Mouse (Mus musculus) kidney, adult 9 months (tissue): ENCODE measurements around the gene Gm20517.

ENCODE experiments used
- DNase-seq: peaks from one replicate; pipeline ENCODE4 v3.0.0; 2022

Gene Gm20517

DNA sequence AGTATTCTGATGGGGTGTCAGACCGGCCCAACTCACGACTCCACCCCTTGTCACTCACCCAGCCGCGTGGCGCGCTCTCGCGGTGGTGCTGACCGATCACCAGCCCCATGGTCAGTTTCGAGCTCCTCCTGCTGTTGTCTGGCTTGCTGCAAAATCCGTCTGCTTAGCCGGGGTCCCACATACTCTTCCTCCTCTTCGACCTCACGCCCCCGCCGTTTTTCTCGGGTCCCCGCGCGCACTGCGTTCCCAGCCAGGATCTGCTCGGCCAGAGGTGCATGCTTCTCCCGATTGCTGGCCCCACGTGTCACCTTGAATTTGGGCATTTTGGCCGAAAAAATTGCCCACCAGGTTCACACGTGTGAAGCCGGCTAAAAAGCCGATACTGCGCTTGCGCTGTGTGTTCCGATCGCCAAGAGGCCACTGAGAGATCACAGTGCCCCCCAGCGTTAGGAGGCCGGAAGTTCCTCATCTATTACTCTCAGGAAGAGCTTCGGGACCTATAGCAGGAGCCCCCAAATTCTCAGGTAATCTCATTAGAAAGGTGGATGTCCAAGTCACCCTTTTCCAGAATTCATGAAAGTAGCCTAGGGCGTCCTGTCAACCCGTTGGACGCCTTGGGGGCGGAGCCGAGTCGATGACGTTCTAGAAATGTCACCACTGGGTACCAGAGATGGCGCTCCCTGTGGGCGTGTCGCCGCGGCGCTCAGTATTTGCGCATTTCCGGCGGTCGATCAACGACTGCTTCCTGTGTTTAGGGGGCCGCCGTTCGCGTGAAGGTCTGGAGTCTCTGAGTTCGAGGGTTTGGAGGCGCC, at the start of gene Gm20517, which contains the start of the genes Bysl and Med20:
Gm20517 (plus strand) TSS at position 741 of the 812 bp plus-strand sequence.
Bysl (minus strand) TSS at position 644 of the 812 bp plus-strand sequence.
Med20 (plus strand) TSS at position 734 of the 812 bp plus-strand sequence.
- DNase-seq, result peak; percentile 97

DNA sequence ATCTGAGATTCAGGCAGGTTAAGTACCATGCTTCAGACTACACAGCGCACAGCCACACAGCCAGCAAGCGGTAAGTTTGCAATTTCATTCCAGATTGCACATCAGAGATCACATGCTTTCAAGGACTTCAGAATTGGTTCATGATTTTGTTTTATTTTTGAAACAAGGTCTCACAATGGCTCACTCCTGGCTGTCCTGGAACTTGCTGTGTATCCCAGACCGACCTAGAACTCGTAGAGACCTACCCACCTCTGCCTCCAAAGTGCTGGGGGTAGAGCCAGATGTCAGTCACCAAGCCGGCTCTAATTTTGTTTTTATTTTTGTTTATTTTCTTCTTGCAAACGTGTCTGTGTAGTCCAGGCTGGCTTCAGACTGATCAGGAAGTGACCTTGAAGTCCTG, 48.5 kb upstream of the Gm20517 start:
- DNase-seq, result no peak

DNA sequence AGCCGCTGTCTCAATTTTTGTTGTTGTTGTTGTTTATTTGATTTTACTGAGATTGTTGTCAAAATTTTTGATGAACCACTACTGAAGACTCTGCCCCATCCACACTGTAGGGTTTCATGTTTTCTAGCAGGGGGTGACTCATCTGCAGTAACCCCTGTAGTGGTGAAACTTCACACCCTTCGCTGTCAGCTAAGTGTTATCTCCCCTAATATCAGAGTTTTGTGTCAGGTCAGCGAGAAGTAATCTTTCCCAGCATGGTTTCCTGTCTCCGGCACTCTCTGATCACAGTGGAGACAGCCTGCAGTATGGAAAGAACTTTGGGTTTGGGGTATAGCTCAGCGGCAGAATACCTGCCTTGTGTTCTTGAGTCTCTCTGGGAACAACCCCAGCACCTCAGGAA, 46.8 kb upstream of the Gm20517 start:
- no peak for DNase-seq

DNA sequence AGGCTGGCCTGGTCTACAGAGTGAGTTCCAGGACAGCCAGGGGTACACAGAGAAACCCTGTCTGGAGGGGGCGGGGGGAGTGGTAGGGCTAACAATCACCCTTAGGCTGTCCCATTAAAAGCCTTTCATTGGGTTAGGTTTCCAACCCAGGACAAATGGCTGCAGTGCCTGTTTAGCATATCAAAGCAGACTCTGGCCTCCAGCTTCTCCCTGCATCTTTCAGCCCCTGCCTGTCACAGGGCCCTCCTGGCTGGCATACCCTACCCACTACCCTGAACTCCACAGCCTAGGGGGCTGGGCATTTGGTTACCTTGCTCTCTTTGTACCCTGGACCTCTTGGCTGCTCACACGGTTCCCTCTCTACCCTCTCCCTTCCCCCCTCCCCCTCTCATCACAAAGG, 45.3 kb upstream of the Gm20517 start:
- no peak for DNase-seq

DNA sequence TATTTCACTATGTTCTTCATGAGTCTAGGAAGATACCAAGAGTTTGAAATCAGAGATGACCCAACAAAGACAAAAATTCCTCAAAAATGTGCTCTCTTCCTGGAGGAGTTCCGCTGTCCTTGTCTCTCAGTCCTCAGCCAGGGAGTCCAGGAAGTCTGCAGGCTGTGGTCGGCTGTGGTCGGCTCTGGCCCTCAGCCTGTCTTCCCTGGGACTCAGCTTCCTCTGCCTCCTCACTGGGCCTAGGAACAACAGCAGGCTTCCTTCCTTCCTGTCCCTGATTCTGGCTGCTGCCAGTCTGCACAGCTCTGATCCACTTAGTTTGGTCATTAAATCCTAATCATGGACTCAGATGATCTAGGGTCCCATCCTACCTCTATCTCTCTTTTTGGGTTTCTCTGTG, 44.1 kb upstream of the Gm20517 start:
- peak; percentile 62 for DNase-seq

DNA sequence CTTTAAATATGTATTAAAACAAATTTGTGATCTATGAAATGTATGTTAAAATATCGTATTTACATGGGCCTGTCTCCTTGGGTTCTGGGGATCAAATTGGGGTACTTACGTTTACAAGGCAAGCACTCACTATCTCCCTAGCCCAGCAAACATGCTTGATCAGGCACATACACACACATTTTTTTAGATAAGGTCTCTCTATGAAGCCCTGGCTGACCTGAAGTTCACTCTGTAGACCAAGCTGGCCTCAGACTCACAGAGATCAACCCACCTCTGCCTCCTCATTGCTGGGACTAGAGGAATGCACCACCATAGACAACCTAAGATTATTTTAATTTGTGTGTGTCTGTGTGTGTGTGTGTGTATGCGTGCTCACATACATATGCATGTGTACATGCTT, 43.0 kb upstream of the Gm20517 start:
- DNase-seq, result no peak

DNA sequence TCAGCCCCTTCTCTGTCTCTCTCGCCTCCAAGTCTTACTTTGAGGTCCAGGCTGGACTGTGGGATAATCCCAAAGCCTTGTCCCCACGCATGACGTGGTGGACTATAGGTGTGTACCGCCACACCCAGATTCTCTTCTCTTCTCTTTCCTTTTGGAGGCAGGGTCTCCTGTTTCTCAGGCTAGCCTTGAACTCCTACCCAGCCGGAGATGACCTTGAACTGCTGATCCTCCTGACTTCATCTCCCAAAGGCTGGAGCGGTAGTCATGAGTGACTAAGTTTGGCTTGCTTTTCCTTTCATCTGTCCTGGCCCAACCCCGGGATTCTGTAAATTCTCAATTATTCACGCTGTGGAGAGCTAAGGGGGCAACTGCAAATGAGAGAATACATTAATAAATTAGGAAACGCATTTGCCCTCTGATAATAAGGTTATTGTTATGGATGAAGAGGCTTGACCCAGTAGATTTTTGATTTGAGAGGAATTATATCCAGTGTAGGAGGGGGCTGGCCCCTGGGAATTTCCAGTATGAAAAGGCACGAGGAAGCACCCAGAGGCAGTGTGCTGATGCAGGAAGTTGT, 42.4 kb upstream of the Gm20517 start:
- DNase-seq, result no peak

DNA sequence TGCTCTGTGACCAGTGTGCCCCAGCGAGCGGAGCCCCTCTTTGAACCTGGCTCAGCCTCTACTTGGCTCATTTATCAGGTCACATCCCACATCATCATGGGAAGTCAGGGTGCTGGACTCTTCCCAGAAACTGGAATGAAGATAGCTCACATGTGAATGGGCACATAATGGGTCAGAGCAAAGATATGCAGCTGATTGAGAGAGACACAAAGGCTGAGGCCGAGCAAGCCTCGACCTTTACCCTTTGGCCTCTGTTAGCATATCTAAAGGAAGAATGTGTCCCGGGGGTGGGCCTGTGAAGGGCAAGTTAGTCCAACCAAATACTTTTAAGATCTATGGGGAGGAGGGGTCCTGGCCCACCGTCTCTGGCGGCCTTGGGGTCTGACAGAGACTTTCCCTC, 39.8 kb upstream of the Gm20517 start:
- no peak for DNase-seq

DNA sequence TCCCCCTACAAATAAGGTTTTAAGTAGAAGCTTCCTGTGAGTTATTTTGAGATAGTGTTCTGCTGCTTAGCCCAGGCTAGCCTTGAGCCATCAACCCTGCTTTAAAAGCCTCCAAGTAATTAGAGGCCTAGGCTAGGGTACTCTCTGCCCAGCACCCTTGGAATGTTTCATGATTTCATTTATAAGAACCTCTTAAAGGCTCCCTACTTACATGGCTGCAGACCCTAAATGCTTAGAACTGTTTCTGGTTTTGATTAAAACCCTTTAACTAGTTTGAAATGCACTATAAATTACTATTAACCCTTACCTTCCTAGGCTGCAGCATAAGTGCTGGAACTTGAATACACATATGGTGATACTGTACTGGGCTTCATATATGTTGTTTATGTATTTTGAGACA, 39.0 kb upstream of the Gm20517 start:
- no peak for DNase-seq

DNA sequence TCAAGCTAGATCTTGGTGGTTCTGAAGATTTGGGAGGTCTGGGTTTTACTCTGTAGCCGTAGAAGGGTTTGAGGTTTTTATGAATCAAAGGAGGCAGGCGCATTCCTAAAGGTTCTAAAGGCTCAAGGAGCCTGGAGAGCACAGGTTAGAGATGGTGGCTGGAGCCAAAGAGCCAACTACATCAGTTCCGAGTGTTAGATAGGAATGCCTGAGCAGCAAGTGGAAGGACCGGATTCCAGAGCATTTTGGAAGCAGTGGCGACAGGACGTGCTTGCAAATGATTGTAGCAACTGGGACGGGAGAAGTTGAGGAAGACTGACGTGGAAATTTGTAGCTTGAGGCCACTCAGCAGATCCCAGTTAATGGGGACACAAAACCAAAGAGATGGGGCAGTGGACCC, 37.4 kb upstream of the Gm20517 start:
- no peak for DNase-seq

DNA sequence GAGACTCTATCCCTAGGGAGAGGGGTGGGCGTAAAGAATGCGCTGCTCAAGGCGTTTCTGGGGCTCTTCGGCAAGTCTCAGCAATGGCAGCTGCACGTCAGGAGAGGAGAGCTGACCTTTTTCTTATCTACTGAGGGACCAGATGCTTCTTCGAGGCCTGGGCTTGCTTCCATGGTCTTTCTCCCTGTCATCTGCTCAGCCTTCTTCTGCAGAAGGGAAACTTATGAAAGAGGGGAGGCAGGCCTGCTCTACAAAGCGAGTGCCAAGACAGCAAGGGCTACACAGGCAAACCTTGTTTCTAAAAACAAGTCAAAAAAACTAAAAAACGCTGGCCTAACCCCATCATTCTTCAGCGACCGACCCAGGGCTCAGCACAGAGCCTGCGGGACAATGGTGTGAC, 36.6 kb upstream of the Gm20517 start:
- DNase-seq, result no peak

DNA sequence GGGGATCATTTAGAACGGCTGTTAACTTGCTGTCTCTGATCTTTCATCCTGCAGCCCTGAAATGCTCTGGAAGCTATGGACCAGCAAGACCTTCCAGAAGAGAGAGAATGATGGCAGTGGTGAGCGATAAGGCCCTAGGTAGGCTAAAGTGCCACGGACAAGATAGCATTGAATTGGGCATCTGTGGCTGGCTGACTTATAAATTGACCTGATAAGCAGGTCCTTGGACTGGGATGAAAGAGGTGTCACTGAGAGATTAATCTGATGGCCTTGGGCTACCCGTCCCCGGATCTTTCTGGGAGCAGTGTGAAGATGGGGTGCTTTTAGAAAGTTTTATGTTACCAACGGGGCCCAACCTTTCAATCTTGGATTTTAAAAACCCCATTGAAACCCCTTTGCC, 32.7 kb upstream of the Gm20517 start:
- DNase-seq, result no peak

DNA sequence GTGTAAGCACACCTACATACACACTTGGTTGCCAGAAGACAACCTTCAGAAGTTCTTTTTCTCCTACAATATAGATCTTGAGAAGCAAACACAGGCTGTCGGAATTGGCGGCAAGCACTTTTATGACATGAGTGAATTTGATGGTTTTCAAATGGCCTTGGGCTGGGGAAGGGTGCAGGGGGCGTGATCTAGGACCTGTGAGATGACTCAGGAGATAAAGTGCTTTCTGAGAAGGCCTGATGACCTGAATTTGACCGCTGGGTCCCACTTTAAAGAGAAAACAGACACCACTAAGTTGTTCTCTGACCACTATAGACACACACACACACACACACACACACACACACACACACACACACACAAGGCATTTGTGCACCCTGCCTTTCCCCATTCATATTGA, 30.4 kb upstream of the Gm20517 start:
- DNase-seq, result no peak

DNA sequence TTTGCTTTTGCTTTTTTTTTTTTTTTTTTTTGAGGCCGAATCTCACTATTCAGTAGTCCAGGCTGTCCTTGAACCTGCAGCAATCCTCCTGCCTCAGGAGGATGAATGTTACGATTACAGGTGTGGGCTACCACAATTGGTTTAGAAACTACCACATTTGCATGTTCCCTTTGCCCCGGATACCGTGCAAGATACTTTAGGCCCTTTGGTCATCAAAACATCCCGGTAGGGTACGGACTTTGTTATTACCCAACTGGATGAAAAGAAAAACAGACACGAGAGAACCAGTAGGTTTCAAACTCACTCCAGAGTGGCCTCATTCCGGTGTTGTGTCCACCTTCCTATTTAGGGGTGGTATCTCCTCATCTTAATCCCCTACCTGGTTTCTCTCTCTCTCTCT, 22.9 kb upstream of the Gm20517 start:
- DNase-seq, result no peak

DNA sequence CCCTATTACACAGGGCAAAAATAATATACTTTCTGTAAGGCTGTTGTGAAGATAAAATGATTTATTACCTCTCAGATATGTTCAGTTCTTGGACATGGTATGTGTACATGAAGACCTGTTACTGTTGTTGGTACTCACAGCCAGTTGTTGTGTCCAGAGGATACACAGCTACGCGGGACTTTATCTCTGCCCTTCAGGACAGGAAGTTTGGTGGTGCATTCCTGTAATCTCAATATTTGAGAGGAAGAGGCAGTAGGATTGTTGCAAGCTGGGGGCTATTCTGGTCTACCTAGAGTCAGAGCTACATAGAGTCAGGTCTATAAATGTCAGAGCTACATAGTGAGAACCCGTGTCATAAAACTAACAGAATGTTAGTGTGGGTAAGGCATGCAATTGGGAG, 20.3 kb upstream of the Gm20517 start:
- no peak for DNase-seq

DNA sequence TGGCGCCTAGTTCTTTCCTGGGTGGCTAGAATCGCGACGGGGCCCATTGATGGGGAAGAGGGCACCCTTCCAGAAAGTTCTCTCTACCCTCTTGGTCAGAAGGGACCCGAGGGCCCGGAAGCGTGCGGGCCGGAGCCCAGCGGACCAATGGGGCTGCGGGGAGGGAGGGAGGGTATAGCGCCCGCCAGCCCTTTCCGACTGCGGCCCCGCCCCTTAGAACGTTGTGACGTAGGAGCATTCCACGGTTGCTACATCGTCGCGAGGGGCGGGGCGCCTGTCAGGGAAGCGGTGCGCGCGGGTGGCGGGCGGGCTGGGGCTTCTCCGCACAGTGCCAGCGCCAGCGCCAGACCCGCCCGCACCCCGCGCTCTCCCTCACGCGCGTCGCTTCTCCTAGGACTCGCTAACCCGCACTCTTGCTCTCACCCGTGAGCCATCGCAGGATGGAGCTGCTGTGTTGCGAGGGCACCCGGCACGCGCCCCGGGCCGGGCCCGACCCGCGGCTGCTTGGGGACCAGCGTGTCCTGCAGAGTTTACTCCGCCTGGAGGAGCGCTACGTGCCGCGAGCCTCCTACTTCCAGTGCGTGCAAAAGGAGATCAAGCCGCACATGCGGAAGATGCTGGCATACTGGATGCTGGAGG, 18.1 kb upstream of the Gm20517 start:
- peak; percentile 94 for DNase-seq

DNA sequence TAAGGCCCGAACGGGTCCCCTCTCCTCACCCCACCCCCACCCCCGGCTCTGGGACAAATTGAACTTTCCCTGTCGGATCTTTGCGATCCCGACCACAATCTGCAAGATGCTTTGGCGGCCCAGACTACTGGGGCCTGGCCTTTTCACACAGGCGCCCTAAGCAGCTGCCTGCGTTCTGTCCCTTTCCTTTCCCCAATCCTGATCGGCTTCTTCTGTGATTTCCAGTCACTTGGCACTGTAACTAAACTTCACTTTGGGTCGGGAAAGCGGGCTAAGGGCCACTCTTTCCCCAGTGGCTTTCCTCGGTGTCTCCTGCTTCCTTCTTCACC, 17.6 kb upstream of the Gm20517 start:
- DNase-seq, result no peak

DNA sequence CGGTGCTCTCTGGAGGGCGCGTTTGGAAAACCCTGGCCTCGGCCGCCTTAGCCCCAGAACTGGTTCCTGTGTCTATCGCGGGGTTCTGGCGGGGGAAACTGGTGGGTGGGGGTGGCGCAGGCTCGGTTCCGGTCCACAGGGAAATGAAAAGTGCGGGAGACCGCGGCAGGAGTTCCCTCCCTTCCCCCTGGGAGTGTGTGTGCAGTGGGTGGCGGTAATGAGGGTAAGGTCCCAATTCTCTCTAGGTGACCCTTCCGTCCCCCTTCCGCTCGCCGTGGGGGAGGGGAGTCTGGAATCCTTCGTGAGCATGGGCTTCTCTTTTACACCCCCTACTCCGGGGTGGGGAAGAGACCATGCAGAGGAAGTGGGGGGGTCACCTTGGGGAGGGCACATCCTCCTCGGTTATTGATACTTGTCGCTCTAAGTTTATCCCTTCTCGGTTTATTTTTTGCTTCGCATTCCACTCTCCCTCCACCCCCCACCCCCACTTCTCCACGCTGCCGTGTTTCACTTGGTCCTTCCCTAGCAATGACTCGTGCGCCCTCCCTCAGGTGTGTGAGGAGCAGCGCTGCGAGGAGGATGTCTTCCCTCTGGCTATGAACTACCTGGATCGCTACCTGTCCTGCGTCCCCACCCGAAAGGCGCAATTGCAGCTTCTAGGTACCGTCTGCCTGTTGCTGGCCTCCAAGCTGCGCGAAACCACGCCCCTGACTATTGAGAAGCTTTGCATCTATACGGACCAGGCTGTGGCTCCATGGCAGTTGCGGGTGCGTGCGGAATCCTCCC, 17.0 kb upstream of the Gm20517 start:
- DNase-seq, result peak; percentile 64

DNA sequence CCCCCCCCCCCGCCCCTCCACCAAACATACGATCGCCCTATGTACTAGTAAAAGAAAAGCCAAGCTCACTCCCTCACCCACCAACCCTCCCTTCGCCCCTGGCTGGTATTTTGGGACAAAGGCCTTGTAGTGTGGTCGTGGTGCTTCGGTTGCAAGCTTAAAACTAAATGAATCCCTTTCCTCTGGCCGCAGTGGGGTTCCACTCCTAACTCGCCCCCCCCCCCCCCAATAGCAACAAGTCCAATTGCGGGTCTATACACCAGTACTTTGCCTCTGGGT, 16.5 kb upstream of the Gm20517 start:
- no peak for DNase-seq

DNA sequence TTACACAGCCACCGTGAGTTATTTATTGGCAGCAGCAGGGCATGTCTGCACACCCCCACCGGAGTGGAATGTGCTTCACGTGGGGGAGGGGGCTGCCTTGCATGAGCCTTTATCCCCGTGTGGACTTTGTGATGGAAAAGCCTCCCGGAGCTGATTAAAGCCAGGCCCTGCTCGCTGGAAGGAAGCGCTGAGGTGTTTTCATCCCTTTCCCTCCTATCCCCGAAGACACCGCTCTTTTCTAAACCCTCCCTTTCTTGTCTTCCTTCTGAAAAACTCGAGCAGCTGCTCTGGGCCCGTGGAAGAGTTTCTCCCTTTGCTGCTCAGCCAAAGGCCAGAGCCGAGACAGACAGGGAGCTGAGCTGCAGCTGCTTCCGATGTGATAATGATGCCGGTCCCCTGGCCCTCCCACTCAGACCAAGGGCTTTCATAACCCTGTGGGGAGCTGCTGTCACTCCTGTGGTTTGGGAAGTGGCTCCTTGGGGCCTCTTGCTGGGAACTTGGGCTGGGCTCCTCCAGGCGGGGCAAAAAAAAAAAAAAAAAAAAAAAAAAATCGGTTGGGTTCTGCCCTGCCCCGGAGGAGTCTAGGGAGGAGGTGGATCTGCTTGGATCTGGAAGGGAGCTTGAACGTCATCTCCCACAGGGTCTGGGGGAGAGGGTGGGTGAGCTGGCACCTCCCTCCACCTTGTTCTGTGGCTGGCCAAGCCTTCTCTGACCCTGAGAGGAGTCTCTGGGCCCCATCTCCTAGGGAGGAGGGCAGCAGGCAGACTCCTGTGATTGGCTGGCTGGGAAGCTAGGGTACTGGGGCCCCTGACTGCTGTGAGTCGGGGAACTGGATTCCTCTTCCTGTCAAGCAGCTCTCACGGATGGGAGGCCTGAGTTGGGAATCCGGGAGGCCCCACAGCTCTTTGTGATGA, 15.9 kb upstream of the Gm20517 start:
- peak; percentile 86 for DNase-seq

DNA sequence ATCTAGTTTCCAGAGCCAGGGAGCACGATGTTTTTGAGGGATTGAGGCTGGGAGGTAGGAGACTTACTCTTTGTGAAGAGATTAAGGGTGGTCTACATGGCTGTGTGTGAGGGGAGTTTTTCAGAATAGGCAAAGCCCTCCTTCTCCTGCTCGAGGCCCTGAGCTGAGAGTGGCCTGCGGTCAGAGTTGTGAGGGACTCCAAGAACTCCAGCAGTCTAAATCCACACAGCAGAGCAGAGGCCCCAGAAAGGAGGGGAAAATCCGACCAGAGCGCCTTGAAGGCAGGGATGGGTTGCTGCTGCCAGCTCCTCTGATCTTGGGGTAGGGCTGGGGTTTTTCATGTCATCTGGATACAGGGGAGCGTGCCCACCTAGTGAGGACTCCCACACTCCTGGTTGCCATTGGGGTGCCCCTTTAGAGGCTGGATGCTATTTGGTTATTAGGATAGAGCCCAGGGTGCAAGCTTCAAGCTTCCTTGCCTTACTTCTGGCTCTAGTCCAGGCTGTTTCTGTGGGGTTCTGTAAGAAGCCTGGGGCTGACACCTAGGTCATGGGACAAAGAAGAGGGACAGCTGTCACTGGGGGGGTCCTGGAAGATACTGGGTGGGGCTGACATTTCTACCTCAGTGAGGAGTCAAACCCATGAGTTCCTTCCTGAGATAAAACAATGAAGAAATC, 15.1 kb upstream of the Gm20517 start:
- no peak for DNase-seq

DNA sequence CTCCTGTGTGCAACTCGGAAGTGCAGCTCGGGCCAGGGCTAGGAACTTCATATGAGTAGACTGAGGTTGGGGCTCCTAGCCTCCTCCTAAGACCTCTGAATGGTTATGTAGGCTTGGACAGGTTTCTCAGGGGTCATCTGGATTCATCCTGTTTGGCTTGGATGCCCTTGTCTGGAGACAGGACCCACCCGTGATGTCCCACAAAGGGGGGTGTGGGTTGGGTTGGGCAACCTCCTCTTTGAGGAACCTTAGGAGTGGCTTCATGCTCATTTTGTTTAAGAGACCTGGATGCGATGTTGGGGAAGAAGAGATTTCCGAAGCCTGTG, 14.6 kb upstream of the Gm20517 start:
- no peak for DNase-seq
